Mouse (Mus musculus): ENCODE results near the gene Olfr1443.
"Not testable (repeated sequence)": the region's sequence is repeated elsewhere in the genome, so short reads cannot be mapped to it uniquely, and the experiment has no call there.

DNA sequence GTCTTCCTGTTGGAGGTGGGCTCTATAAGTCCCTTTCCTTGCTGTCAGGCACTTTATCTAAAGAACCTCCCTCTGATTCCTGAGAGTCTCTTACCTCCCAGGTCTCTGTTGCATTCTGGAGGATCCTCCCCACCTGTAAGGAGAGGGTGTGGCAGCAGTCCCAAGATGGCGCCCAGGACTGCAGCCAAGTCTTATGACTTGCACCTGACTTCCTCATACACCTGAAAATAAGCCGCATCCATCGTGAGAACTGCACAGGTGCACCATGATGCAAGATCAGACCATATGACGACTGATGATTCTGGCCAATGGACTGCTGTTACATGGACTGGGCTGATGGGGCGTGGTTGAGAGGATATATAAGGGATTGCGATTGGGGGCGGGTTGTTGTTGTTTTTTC is 43.7 kb downstream of the Olfr1443 start:
- TF ChIP-seq CTCF (IDR thresholded peaks at IDR 0.05; ENCODE audit: borderline replicate concordance, control insufficient read depth, extremely low read depth, insufficient read depth, low read length, poor library complexity); POLR2A (IDR thresholded peaks at IDR 0.05; ENCODE audit: control insufficient read depth, extremely low read depth, insufficient read depth, low read length, poor library complexity): not testable (repeated sequence)
